Mouse (Mus musculus): ENCODE data around the gene Slc5a2. TPM values are rescaled to one million over a fixed set of nuclear protein-coding genes. Genes with fewer than 3 reads are reported as not detected.

Gene Slc5a2
- not detected in 2 replicates for polyA plus RNA-seq (2016; fragmentation: Nextera tagmentation; extraction: Ambion mirVana)

DNA sequence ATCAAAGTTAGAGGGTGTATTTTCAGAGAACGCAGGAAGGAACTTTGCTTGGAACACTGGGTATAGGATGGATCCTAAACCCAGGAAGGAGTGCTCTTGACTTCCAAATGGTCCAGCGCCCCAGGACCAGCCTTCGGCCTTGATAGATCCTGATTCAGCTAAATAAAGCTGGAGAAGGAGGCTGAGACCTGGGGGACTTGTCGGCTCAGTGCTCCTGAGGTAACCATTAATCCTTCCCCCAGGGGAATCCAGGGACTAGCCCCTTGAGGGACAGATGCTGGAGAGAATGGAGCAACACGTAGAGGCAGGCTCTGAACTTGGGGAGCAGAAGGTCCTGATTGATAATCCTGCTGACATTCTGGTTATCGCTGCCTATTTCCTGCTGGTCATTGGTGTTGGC, at the start of gene Slc5a2:
Gene Slc5a2, plus strand, starts transcription at position 247 of the 400 bp plus-strand sequence.
- Histone ChIP-seq H3K4me2 (replicated peaks) (no peak within 1 kb of the TSS), H3K27ac (no peak within 1 kb of the TSS), H3K4me3 (no peak within 1 kb of the TSS), H3K9me3 (no peaks in the 10 kb centered on the region), H3K27me3 (replicated peaks) (no peaks in the 10 kb centered on the region), H3K9ac (no peak within 1 kb of the TSS), H3K4me1 (no peaks in the 10 kb centered on the region), H3K36me3 (peaks cover 3% of the 10 kb centered on the region; the same call in 1 of the 2 replicates)
- no peak for ATAC-seq (ENCODE audit: low FRiP score, low read depth)
- 86% methylated on average over 6 of the region's 6 CpGs for WGBS

DNA sequence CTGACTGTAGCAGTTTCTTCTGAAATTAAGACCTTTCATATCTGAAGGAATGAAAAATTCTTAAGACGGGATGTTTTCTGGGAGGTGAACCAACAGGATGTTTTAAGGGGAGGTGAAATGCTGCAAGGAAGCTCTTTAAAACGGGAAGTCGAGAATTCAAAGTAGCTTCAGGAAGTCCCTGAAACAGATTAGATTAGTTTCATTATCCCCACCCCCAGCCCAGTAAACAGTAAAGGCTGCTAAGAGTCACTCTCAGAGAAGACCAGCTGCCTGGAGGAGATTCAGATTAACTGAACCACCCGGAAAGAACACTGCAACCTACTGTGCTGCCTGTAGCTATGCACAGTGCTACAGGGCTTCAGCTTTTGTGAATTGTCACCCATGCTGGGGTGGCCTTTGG, 45.5 kb upstream of the Slc5a2 start:
- Histone ChIP-seq H3K27me3 (replicated peaks) (no peaks in the 10 kb centered on the region), H3K36me3 (no peaks in the 10 kb centered on the region), H3K27ac (no peak overlapping the region), H3K4me3 (no peak overlapping the region), H3K4me2 (replicated peaks) (no peak overlapping the region), H3K9me3 (no peaks in the 10 kb centered on the region), H3K9ac (no peak overlapping the region), H3K4me1 (no peaks in the 10 kb centered on the region)
- WGBS, result 88% methylated on average over 4 of the region's 4 CpGs
- no peak for ATAC-seq (ENCODE audit: low FRiP score, low read depth)

DNA sequence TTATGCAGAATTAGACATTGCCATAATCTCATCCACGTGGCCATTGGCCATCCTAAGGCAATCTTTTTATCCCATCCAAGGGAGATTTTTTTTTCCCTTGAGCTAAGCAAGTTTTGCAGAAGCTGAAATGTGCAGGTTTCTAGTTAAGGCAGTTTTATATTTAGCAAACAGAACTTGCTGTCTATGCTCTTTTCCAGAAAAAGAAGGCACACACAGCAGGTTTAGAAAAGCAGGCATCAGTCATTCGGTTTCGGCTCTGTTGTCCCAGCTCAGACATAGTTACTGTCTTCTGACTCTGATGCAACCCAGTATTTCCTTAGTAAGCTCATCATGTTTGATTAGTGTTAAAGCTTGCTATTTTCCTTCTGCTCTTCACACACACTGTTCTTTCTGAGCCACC, 44.5 kb upstream of the Slc5a2 start:
- H3K36me3 ChIP-seq, result no peaks in the 10 kb centered on the region
- ATAC-seq (ENCODE audit: low FRiP score, low read depth), result no peak
- no peak overlapping the region for H3K27ac ChIP-seq
- no peak overlapping the region for H3K4me2 ChIP-seq (replicated peaks)
- no peak overlapping the region for H3K9ac ChIP-seq
- H3K9me3 ChIP-seq, result no peaks in the 10 kb centered on the region
- 92% methylated on average over 3 of the region's 3 CpGs for WGBS
- H3K27me3 ChIP-seq (replicated peaks), result no peaks in the 10 kb centered on the region
- H3K4me1 ChIP-seq, result no peaks in the 10 kb centered on the region
- no peak overlapping the region for H3K4me3 ChIP-seq

DNA sequence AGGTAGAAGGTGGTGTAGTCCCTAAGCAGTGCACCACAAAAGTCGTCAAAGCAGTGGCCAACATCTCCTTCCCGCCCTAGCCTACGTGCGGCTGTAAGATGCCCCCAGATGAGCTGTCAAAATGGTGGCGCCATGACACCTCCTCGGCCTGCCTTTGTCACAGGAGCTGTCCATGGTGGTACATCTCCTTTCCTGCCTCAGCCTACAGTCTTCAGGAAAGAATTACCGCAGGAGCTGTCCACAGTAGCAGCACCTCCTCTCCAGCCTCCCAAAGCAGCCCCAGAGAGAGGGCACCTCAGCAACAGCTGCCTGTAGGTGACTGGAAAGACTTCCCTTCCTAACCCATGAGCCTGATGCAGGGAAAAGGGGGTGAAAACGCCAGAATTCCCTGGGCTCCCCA, 33.7 kb upstream of the Slc5a2 start:
- WGBS, result 46% methylated on average over 8 of the region's 8 CpGs
- no peak for ATAC-seq (ENCODE audit: low FRiP score, low read depth)

DNA sequence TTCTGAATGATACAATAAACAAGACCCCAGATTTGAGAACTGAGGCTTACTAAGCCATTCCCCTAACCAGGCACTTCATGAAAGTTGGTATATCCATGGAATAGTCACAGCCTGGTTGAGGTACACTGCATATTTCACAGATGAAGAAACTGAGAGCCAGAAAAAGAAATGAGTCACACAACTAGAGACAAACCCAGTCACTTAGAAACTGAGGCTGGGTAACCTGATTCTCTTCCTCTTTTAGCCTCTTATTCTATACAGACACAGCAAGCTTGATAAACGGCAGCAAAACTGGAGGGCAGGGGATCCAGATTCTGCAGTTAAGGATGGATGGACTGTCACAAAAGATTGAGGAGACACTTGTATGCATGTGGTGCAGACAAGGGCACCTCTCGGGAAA, 30.7 kb upstream of the Slc5a2 start:
- H3K9ac ChIP-seq, result no peak overlapping the region
- H3K4me3 ChIP-seq, result no peak overlapping the region
- 88% methylated on average over 2 of the region's 2 CpGs for WGBS
- no peaks in the 10 kb centered on the region for H3K9me3 ChIP-seq
- H3K36me3 ChIP-seq, result 0 out of 2 replicates have a peak, but pooled peaks cover under 1% of the 10 kb centered on the region
- no peaks in the 10 kb centered on the region for H3K27me3 ChIP-seq (replicated peaks)
- H3K27ac ChIP-seq, result no peak overlapping the region
- H3K4me2 ChIP-seq (replicated peaks), result no peak overlapping the region
- no peak for ATAC-seq (ENCODE audit: low FRiP score, low read depth)
- H3K4me1 ChIP-seq, result no peaks in the 10 kb centered on the region; the same call in none of the 2 replicates

More for the DNA sequence above, 33.7 kb upstream of the Slc5a2 start:
- Histone ChIP-seq H3K9me3 (no peaks in the 10 kb centered on the region), H3K4me1 (no peaks in the 10 kb centered on the region), H3K9ac (no peak overlapping the region), H3K27me3 (replicated peaks) (no peaks in the 10 kb centered on the region), H3K4me2 (replicated peaks) (no peak overlapping the region), H3K27ac (no peak overlapping the region), H3K36me3 (no peaks in the 10 kb centered on the region), H3K4me3 (no peak overlapping the region)

DNA sequence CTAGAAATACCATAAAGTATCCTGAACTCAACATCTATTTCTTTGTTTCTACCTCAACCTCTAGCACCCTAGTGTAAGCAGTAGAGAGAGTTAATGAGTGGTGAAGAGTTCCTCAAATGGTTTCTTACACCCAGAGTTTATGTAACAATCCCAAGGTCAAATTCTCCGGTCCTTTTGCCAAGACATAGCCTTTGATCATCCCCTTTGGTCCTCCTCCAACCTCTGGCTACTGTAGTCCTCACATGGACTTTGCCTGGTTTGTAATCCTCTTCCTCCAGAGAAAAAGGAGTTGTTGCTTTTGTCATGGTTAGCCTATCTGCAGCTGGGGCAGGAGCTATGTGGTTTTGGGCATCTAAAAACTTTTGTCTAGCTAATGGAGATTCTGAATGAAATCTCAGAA, 30.0 kb upstream of the Slc5a2 start:
- no peak for ATAC-seq (ENCODE audit: low FRiP score, low read depth)
- 95% methylated on average over 1 of the region's 1 CpGs for WGBS
- Histone ChIP-seq H3K4me3 (no peak overlapping the region), H3K36me3 (peaks cover 8% of the 10 kb centered on the region), H3K27me3 (replicated peaks) (no peaks in the 10 kb centered on the region), H3K27ac (no peak overlapping the region), H3K9me3 (no peaks in the 10 kb centered on the region), H3K4me1 (no peaks in the 10 kb centered on the region; the same call in none of the 2 replicates), H3K4me2 (replicated peaks) (no peak overlapping the region), H3K9ac (no peak overlapping the region)

DNA sequence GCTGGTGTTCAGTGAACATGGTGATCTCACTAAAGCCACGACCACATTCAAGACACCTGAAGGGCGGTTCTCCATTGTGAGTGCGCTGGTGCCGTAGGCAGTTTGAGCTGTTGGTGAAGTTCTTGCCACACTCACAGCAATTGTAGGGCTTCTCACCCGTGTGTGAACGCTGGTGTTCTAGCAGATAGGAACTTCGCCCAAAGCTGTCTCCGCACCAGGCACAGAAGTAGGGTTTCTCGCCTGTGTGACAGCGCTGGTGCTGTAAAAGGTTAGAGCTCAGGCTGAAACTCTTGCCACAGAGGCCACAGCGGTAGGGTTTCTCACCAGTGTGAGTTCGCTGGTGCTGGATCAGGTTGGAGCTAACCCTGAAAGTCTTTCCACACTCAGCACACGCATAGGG, 29.0 kb upstream of the Slc5a2 start:
- Histone ChIP-seq H3K4me1 (no peaks in the 10 kb centered on the region; the same call in none of the 2 replicates), H3K9ac (peak overlapping the region; percentile 47; the same call in 1 of the 2 replicates), H3K4me3 (no peak overlapping the region), H3K9me3 (no peaks in the 10 kb centered on the region), H3K27ac (no peak overlapping the region), H3K27me3 (replicated peaks) (no peaks in the 10 kb centered on the region), H3K36me3 (peaks cover 16% of the 10 kb centered on the region), H3K4me2 (replicated peaks) (peak overlapping the region; percentile 88)
- WGBS, result 93% methylated on average over 13 of the region's 13 CpGs
- no peak for ATAC-seq (ENCODE audit: low FRiP score, low read depth)

DNA sequence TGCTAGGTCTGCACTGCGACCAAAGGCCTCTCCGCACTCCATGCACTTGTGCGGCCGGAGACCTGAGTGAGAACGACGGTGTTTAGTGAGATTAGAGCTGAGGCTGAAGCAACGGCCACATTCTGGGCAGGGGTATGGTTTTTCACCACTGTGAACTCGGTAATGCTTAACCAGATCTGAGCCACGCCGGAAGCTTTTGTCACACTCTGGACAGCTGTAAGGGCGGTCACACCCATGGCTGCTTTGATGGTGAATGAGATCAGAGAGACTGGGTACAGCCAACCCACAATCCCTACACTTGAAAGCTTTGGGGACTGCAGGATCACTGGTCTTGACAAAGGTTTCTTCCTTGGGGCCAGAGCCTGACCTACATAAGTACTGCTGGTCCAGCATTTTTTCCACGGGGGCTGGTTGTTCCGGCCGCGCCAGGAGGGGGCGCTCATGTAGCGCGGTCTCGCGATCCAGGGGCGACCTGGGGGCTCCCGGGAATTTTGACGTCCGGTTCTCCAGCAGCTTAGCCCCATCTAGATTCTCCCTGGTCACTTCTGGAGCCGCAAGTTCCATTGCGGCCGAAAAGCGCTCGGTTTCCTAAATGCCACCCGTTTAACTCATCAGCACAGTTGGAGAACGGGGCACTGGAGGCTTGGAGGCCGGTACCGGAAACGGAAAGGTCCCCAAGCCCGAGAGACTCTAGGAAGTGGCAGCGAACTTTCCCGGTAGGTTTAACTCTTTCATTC, 28.4 kb upstream of the Slc5a2 start, which contains the start of gene Armc5:
Gene Armc5, plus strand, starts transcription at position 487 of the 737 bp plus-strand sequence.
- H3K27me3 ChIP-seq (replicated peaks), result no peaks in the 10 kb centered on the region
- H3K4me2 ChIP-seq (replicated peaks), result peak within 1 kb of the TSS; percentile 88
- H3K4me3 ChIP-seq, result peak within 1 kb of the TSS; percentile 64
- peak; percentile 19; the same call in 1 of the 2 replicates for ATAC-seq (ENCODE audit: low FRiP score, low read depth)
- WGBS, result 27% methylated on average over 37 of the region's 37 CpGs
- peak within 1 kb of the TSS; percentile 73 for H3K9ac ChIP-seq
- H3K4me1 ChIP-seq, result no peaks in the 10 kb centered on the region; the same call in none of the 2 replicates
- no peaks in the 10 kb centered on the region for H3K9me3 ChIP-seq
- peak within 1 kb of the TSS; percentile 83 for H3K27ac ChIP-seq
- H3K36me3 ChIP-seq, result peaks cover 20% of the 10 kb centered on the region

DNA sequence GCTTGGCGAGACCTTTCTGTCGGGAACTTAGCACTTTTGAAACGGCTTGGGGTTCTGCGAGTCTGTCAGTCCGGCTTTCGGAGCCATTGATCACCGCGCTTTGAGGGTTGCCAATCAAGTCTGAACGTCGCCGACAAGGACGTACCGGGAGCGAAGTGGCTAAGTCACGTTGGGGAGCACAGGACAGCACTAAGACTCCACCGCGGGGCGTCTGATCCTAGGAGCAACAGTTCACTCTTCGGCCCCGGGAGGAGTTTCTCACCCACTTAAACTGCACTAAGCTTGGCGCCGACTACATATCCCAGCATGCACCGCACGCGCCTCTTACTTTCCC, 27.9 kb upstream of the Slc5a2 start:
- under 1% methylated on average over 25 of the region's 25 CpGs for WGBS
- H3K36me3 ChIP-seq, result peaks cover 25% of the 10 kb centered on the region
- H3K4me1 ChIP-seq, result no peaks in the 10 kb centered on the region; the same call in none of the 2 replicates
- H3K27ac ChIP-seq, result peak overlapping the region; percentile 83; the same call in 1 of the 2 replicates
- H3K4me3 ChIP-seq, result peak overlapping the region; percentile 64
- H3K9ac ChIP-seq, result peak overlapping the region; percentile 47
- no peak for ATAC-seq (ENCODE audit: low FRiP score, low read depth)
- H3K27me3 ChIP-seq (replicated peaks), result no peaks in the 10 kb centered on the region
- no peaks in the 10 kb centered on the region for H3K9me3 ChIP-seq
- peak overlapping the region; percentile 88 for H3K4me2 ChIP-seq (replicated peaks)

DNA sequence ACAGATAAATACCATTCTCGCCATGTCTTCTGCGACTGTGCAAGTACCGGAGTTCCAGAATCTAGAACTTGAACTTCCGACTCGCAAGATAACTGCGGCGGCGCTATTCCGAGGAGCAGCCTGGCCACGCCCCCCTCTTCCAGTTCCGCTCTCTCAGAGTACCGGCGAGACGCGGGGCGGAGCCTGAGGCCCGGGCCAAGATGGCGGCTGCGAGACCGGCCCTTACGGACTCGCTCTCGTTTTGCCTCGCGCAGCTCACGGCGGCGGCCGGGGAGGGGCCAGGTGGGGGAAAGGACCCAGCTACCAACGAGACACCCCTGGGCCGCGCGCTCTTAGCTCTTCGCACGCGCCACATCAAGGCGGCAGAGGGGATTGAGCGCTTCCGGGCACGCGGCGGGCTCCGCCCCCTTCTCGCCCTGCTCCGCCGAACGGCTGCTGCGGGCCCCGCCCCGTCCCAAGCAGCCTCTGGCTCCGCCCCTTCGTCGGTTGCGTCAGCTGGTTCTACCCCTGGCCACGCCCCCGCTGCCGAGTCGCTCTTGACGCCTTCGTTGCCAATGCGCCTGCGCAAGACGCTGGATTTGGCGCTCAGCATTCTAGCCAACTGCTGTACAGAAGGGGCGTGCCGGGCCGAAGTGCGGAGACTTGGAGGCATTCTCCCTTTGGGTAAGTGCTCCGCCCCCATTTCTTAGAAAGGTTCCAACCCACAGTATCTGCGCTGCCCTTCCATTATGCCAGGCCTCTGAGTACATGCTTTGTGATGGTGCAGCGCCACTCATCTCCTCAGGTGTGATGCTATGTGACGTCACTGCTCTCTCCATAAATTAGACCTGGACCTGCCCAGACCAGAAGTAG, 27.3 kb upstream of the Slc5a2 start, which contains the start of gene 9130023H24Rik:
Gene 9130023H24Rik, minus strand, starts transcription at position 105 of the 852 bp plus-strand sequence.
- WGBS, result under 1% methylated on average over 72 of the region's 72 CpGs
- H3K4me1 ChIP-seq, result no peaks in the 10 kb centered on the region; the same call in none of the 2 replicates
- peak within 1 kb of the TSS; percentile 73 for H3K9ac ChIP-seq
- H3K4me3 ChIP-seq, result peak within 1 kb of the TSS; percentile 64
- peak; percentile 91 for ATAC-seq (ENCODE audit: low FRiP score, low read depth)
- H3K27me3 ChIP-seq (replicated peaks), result no peaks in the 10 kb centered on the region
- H3K27ac ChIP-seq, result peak within 1 kb of the TSS; percentile 83
- H3K4me2 ChIP-seq (replicated peaks), result peak within 1 kb of the TSS; percentile 88
- no peaks in the 10 kb centered on the region for H3K9me3 ChIP-seq
- H3K36me3 ChIP-seq, result peaks cover 31% of the 10 kb centered on the region

DNA sequence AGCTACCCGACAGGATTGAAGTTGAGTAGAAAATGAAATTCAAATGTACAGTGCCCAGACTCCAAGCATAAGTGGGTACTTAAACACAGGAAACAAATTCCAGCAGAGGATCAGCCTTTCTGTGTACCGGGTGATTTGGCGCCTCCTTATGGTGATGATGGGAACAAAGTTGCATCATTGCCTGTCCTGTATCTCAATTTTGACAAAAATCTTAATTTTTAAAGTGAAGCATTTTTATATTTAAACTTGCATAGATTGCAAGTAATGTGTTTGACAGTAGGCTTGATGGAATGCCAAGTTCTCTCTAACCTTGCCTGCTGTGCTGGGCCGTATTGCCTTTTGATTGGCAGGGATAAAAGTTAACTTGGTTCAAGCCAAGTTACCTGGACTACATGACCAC, 26.5 kb upstream of the Slc5a2 start:
- Histone ChIP-seq H3K4me1 (no peaks in the 10 kb centered on the region; the same call in none of the 2 replicates), H3K36me3 (peaks cover 35% of the 10 kb centered on the region), H3K4me2 (replicated peaks) (peak overlapping the region; percentile 88), H3K27ac (no peak overlapping the region), H3K9me3 (no peaks in the 10 kb centered on the region), H3K9ac (no peak overlapping the region), H3K27me3 (replicated peaks) (no peaks in the 10 kb centered on the region), H3K4me3 (peak overlapping the region; percentile 64)
- WGBS, result 28% methylated on average over 4 of the region's 4 CpGs
- no peak for ATAC-seq (ENCODE audit: low FRiP score, low read depth)

All from neural tube, embryonic 12.5 days (tissue).